Mouse (Mus musculus) CD4-positive, CD25-positive, alpha-beta regulatory T cell, adult 4 months (primary cell): ENCODE results near the gene Gm609. TPM values are rescaled to one million over a fixed set of nuclear protein-coding genes. Genes with fewer than 3 reads are reported as not detected.

ENCODE experiments used
- polyA plus RNA-seq, 2 experiments: library from polyadenylated mRNA; unstranded; fragments of 100-300 nt; shearing (Covaris generic); gene quantifications; one replicate each; pipeline ENCODE4 v1.2.1; 2017

The Gm609 gene
- polyA plus RNA-seq, 2 experiments from 2014 or later = 0.19 TPM; not detected in 1

Other genes with a start within 250 kb of the Gm609 start
- 100 to 1,000 TPM; 163 to 168 TPM for gene Cd200, start 83.9 kb downstream of the Gm609 start, polyA plus RNA-seq
- gene Gm17783, start 39.1 kb upstream of the Gm609 start, polyA plus RNA-seq = not detected
- gene Slc9c1, start 42.3 kb upstream of the Gm609 start, polyA plus RNA-seq = not detected
- under 1 TPM in 1 of 2 experiments, not detected in 1; 0.62 TPM for gene Gcsam, start 117.4 kb upstream of the Gm609 start, polyA plus RNA-seq
- gene BC016579, start 161.1 kb upstream of the Gm609 start, polyA plus RNA-seq = under 1 TPM in 1 of 2 experiments, not detected in 1; 0.28 TPM
- gene Tmprss7, start 200.7 kb upstream of the Gm609 start, polyA plus RNA-seq = not detected
- gene Tagln3, start 231.6 kb upstream of the Gm609 start, polyA plus RNA-seq = not detected
- gene Abhd10, start 250.0 kb upstream of the Gm609 start, polyA plus RNA-seq = 10 to 100 TPM; 19.1 to 29.5 TPM